Mouse (Mus musculus) layer of hippocampus, postnatal 14 days (tissue): ENCODE data around the gene Gm5737. TPM values are rescaled to one million over a fixed set of nuclear protein-coding genes. Genes with fewer than 3 reads are reported as not detected.

ENCODE experiments used
- DNase-seq, 2 experiments: peaks; one replicate each; pipeline ENCODE4 v3.0.0; 2021 to 2022; ENCODE audit warnings: low spot score in 2 of 2, mixed read lengths in 1 of 2
- total RNA-seq, 2 experiments: library from RNA; stranded (reverse); gene quantifications; 2 replicates each; pipeline ENCODE4 v1.2.3; 2021

Gene Gm5737
- total RNA-seq, 2 experiments from 2014 or later = not detected

DNA sequence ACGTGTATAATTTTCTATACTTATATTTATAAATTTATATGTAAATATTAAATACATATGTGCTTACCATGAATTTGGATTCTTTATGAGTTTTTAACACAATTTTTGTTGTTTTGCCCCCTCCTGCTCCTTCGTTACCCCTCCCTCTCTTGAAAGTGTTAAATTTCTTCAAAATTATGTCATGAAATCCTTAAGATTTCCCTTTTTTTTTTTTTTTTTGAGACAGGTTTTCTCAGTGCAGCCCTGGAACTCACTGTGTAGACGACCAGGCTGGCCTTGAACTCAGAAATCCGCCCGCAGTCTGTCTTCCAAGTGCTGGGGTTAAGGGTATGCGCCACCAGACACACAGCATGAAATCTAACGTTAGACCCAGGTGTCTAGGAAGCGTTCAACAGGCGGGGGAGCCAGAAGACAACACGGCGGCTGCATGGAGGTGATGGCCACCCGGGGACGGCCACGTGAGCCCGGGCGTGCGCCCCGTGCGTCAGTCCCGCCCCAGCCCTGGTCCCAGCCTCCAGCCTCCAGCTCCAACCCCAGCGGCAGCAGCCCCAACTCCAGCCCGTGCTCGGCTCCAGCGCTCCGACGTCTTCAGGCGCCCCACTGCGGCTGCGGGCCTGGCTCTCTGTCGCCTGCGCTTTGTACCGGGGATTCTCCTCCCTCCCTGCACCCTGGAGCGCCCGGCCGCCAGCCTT lies 30.3 kb downstream of the Gm5737 start, which contains the start of gene Eef2k:
TSS of gene Eef2k (plus strand) at position 487 of the 692 bp plus-strand sequence.
- peak; percentile 79 to 81 for DNase-seq

DNA sequence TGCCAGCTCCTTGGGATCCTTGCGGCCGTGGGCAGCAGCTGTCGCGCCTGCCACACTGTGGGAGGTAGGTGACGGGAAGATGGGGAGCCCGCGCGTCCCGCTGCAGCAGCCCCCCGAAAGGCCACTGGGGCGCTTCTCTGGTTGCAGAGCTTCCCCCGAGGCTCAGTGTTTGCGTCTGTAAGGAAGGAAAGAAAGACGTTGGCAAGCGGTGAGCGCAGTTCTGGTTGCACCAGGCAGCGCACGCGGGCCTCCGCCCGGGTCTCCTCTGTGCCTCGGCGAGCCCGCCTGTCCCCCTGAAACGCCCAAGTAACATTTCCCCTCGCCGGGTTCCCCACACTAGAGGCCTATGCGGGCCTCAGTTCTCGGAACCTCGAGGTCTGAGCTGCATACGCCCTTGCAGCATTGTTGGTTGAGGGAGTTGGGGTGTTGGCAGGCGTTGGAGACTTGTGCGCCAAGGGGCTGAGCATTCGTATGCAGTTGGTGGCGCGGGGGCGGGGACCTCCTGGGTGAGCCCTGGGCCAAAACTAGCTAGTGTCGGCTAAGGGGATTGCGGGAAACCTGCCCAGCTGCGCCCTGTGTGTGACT lies 31.0 kb downstream of the Gm5737 start:
- DNase-seq = peak; percentile 89 to 94

DNA sequence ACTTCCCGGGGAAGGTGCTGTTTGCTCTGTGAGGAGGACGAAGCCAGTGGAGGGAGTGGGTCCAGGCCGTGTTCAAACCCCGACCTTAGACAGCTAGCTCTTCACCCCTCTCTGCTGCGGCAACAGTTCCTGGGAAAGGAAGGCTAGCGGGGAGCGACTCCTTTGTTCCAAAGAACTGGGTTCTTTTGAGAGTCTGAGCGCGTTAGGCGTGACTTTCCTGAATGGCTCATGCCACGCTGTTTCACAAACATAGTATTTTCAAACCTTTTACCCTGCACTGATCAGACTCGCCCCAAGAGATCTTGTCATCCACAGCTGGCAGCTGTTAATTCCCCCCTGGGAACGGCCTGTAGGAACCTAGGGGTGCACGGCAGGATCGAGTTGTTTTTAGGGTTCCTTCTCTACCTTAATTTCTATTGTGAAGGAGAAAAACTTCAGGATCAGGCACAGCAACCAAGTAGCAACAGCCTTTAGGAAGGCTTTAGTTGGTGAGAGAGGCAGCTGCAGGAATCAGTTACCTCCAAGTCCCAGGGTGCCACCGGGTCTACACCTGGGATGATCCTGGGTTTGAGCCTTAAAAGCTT lies 31.8 kb downstream of the Gm5737 start:
- no peak for DNase-seq

DNA sequence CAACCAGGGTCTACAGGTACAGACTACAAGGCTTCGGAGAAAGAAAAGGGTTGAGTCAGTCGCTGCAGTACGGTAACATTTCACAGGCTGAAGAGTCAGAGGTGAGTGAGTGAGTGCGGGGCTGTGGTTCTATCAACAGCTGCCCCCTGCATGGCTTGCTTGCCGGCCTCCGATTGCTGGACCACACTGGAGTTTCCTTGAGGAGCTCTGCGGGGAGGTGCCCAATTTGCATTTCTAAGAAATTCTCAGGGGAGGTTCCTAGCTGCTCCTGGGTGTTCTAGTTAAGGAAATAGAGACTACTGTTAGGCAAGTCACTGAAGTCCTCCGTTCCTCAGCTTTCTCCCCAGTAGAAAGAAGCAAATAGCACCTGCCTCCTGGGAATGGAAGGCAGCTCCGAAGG lies 32.5 kb downstream of the Gm5737 start:
- no peak for DNase-seq

DNA sequence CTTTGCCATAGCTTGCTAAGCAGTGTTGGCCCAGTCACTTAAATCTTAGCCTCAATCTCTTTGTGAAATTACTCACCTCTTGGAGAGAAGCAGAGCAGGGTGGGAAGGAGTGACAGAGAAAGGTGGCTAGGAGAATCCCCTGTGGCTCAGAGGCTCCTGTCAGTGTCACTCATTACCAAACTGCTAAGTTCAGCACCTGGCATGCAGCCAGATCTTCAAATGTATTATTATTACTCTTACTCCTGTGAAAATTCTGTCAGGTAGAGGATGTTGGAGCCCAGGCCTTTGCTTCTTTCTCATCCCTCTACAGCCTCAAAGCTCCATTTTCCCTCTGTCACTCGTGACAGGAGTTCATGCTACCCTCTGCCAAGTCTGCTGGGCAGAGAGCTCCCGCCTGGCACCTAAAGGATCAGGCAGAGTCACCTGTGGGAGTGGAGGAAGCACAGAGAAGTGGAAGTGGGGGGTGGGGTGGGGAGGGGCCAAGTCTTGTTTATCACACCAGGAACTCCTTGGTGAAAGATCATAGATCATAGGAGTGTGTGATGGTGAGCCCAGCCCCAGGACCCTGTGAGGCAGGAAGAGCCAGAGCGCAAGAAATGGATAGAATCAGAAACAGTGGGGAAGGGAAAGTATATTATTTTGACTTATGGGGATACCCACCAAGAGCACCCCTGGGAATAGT lies 36.8 kb downstream of the Gm5737 start:
- no peak for DNase-seq

DNA sequence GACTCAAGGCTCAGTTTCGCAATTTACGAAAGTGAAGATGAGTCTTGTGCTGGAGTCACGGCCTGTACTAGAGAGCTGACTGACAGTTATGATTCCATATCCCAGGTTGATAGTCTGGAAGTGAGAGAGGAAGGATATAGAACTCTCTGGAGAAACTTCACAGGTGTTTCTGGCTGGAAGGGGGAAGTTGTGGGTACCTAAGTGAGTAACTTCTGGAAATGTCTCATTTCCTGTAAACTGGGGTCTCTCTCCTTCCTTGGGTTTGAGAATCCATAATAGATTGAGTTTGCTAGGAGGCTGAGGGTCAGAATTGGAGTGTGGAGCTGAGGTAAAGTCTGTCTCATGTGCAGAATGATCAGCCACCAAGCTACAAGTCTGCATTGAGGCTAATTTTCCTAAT lies 38.0 kb downstream of the Gm5737 start:
- no peak for DNase-seq

DNA sequence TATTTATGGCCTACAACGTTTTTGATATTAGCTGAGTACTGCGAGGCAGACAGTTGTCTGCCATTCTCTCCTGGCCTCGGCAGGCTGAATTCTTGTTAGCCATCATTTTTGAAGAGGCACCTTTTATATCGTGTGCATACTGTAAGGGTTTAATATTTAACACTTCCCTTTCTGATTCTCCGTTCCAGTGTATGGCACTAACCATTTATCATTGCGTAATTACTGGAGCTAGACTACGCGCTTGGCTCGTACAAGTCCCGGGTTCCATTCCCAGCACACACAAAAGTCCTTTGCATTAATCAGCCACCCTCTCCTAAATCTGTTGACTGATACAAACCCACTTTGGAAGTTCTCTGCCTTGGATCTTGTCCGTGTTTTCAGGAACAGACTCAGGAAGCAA lies 47.7 kb downstream of the Gm5737 start:
- DNase-seq = no peak

DNA sequence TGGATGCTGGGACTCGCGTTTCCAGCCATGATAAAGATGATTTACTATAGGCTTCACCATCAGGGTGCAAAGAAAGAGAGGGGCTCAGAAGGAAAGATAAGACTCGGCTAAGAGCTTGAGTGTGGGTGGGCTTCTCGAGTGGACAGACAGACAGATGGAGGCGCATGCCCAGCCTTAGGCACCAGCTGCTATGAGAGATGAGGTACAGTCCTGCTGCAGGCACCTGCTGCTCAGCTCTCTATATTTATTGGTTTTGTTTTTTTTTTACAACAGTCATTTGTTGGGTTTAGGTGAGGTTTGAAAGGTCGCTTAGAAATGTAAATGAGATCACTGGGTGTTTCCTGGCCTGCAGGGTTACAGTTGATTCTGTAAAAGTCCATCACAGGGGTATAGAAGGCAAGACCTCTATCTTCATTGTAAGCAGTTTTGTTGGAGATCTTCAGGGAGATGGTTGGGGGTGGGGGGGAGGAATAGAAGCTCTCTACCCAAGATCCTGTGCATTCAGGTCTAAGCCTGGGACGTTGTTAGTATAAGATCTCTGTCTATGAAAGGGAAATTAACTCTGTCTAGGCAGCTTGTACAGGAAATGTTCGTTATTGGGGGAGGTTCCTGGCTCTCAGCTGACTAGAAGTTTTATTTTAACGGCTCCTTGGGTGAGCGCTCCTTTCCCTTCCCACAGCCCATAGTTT lies 48.8 kb downstream of the Gm5737 start:
- DNase-seq = no peak

DNA sequence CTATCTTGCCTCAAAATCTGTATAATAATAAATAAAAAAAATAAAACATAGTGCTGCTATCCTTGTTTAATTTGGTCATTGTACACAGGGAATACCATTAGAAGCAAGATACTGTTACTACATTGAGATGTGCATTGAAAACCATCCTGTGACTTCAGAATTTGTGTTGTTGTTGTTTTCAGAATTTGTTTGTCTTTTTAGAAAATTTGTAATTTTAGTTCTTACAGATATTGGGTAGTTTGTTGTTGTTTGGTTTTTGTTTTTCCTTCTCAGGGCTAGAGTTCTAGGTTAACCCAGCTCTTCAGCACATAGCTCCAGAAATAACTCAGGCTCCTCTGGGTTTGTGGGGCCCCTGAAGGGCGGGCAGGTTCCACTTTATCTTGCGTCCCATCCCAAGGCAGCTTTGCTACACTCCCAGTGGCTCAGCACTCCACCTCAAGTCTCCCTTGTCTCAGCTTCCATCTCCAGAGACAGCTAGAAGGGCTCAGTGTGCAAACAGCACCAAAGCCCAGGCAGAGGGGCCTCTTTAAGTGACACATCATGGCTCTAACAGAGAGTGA lies 49.4 kb downstream of the Gm5737 start:
- DNase-seq = no peak

DNA sequence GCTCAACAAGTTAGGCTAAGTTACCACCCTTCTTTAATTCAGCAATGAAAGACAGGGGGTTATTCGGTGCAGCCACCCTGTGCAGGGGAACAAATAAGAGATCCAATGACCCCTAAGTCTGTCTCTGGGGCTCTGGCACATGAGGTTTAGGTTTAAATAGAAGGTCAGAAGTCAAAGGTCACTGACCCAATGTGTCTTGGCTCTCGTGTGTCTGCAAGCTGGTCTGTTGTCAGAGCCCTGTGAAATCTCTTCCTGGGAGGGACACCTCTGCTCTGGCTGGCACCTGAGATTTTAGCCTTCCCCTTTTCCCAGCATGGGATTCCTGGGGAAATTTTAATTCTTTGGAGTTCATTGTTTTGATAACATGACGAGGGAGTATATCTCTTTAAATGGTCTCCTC lies 50.0 kb downstream of the Gm5737 start:
- no peak for DNase-seq

DNA sequence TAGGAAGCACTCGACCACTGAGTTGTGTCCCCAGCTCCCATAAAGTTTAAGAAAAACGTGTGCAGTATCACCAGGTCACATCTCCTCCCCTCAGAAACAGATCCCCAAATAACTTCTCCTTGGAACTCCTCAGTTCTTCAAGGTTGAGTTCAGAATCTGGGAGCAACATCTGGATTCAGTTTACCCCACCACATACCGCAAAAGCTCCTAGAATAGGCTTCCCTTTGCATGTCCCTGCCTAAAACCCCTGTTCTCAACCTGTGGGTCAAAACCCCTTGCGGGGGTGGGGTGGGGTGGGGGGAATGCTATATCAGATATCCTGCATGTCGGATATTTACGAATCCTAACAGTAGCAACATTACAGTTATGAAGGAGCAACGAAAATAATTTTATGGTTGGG lies 50.5 kb downstream of the Gm5737 start:
- DNase-seq = no peak

DNA sequence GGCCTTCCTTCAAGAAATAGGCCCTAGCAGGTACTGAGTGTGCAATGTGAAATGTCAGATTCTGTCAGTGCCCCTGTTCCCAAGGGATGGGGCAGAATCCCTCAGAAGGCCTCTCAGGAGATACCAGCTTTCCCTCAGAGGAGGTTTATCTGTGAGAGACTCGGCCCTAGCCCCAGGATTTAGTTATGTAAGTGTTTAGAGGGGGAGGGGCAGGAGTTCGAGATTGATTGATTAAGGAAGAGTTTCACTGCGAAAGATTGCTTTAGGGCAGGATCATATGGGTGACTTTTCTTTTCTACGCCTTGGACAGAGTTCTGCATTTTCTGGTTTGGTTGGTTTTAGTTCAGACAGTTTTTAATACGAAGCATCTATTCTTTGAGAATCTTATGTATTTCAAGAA lies 51.3 kb downstream of the Gm5737 start:
- DNase-seq = no peak

DNA sequence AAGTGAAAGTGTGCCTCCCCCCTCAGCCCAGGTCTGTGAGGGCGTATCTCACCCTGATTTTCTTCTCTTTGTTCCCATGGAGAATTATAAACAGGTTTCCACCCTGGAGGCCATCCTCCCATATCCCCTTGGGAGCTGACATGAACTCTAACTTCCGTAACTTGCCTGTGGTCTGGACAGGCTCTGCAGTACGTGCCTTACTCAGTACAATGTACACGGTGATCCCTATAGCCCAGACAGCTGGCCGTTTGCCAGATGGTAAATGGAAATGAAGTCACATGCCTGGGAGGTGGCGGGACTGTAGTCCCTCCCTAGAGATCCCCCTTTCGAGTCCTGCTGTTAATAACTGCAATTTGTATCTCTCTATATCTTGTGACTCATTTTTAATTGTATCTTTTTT lies 52.9 kb downstream of the Gm5737 start:
- DNase-seq = no peak

DNA sequence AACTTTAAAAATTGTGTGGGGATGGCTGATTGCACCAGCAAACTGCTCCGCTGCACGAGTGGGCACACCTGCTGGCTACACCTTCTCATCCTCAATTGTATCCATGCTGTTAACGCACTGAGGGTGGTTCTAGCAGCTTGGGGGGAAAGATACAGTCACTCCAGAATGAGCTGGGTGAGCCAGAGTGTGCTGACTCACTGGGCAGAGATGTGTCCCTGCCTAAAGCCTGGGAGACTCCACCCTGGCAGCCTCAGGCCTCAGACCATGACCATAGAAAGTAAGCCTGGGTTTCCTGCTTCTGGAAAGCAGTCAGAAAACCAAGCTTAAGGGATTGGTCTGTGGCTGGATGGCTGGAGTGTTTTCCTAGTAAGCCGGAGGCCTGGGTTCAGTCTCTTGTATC lies 53.7 kb downstream of the Gm5737 start:
- no peak for DNase-seq

DNA sequence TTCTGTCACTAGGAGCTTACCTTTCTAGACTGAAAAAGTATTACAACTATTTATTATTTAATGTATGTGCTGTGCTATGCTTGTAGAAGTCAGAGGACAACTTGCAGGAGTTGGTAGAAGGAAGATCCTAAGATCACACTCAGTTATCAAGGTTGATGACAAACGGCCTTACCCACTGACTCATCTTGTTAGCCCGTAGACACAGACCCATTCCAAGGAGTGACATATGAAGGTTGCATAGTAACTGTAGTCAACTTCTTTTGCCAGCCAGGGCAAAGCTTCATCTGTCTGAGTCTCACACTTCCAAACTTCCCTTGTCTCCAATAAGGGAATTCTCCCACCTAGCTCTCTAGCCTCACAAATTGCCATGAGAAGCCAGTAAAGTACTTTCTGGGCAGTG lies 54.5 kb downstream of the Gm5737 start:
- DNase-seq = no peak

DNA sequence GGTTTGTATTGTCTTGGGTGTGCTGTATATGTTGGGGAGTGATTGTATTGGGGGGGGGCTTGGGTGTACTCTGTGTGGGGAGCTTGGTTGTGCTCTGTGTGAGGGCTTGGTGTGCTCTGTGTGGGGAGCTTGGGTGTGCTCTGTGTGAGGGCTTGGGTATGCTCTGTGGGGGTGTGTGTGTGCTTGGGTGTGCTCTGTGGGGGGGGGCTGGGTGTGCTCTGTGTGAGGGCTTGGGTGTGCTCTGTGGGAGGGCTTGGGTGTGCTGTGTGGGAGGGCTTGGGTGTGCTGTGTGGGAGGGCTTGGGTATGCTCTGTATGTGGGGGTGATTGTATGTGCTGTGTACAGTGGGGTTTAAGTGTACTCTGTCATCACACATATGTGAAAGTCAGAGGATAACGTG lies 55.6 kb downstream of the Gm5737 start:
- no peak for DNase-seq

DNA sequence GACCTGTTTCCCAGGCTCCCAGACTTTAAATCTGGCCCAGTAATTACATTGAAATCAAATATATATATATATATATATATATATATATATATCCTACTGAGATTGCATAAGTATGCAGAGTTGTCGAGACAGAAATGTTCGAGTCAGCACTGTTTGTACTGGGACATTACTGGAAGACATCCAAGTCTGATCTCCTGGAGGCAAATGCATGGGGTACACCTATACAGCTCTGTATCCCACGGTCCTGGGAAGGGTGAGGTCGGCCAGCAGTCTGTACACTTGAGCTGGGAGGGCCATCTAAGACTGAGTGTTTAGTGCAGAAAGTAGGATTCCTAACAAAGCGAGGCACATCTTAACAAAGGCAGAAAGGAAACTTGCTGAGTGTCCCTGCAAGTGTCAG lies 57.7 kb downstream of the Gm5737 start:
- DNase-seq = no peak

DNA sequence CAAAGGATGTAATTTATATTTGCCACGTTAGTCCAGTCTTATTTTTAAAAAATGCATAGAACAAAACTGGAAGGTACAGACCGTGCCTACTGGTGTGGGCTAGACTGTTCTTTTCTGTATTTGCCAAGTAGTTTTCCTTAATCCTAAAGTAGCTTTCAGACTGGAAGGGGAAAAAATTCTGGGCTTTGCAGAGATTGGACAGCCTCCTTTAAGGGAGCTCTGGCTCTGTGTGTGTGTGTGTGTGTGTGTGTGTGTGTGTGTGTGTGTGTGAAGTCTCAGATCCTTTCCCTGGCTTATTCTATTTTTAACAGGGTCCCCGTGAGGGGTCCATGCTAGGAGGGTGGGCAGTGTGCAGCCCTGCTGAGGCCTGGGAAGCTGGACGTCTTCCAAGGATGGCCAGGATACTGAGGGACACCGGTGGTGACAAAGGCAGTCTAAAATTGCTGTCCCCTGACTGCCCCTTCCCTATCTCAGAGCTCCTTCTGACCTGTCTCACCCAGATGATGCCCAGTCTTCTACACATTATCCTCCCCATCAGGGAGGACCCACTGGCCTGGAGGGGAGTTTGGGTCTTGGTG lies 58.4 kb downstream of the Gm5737 start:
- DNase-seq = no peak

DNA sequence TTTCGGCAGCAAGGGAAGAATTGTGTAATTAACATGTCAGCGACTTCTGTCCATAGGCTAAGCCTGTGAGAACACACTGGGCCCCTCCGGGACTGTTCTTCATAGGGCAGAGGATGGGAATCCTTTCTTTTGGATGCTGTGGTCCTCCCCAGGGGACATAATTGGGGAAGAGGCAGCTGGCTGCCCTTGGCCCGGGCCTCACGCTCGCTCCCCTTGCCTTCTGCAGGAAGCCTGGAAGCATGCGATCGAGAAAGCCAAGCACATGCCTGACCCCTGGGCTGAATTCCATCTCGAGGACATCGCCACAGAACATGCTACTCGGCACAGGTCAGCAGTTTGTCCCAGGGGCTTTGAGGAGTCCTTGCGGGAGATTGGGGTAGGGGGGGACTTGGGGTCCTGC lies 60.9 kb downstream of the Gm5737 start:
- no peak for DNase-seq

DNA sequence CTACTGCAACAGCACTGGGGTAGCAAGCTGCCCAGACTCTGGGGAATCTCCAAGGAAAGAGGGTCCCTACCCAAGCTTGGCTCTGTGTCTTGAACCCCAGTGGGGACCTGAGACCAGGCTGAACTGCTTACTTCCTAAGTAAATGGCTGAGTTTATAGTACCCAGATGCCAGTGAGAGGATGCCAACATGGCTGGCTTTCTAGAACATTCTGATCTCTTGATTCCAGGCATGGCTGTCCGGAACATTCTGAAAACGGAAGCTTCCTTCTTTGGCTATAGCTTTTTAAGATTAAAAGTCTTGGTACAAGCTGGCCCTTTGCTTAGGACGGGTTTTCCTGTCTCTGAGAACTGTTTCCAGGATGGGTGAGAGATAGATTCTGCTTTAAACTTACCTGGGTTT lies 61.9 kb downstream of the Gm5737 start:
- no peak for DNase-seq
